Mouse (Mus musculus): ENCODE measurements at regions not wholly inside any gene's neighbourhood (a gene's known extent, or its start where the extent isn't known, plus 50 kb on each side); places are given as distances from the start of the nearest gene placed in this dataset.

DNA sequence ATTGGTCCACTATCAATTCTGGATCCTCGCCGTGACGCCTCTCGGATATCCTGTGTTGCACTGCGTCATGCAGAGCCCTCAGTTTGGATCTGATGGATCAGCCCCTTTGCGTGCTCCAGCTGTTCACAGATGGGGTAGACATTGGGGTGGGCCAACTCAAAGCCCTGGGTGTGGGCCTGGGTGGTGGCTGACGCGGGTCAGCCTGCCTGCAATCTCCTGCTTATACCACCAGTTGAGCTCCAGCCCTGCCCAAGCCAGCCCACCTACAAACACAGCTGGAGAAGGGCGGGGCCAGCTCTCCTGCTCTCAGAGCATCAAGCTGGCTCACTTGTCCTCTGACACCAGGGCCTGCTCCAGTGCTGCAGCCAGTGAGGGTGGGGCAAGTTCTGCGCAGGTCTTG, 73.1 kb downstream of the Rps15a start:
- 66% methylated on average over 10 of the region's 10 CpGs for WGBS

GRCm38 (mm10) chr7:118039862-118040261, 76.1 kb downstream of the Rps15a start:
- no peak overlapping the region for H3K4me3 ChIP-seq (replicated peaks; ENCODE audit: control insufficient read depth, low read depth, low read length)
- H3K4me1 ChIP-seq (ENCODE audit: control insufficient read depth, insufficient read depth, low read length) = no peaks in the 10 kb centered on the region
- no peak overlapping the region for H3K27ac ChIP-seq (ENCODE audit: control insufficient read depth, insufficient read depth, low read depth, low read length, poor library complexity)
- 66% methylated on average over 4 of the region's 4 CpGs for WGBS
- no peak for TF ChIP-seq POLR2A (IDR thresholded peaks at IDR 0.05; ENCODE audit: borderline replicate concordance, control insufficient read depth, low read depth, low read length)
- no peak for TF ChIP-seq CTCF (IDR thresholded peaks at IDR 0.05; ENCODE audit: control insufficient read depth, insufficient read depth, low read length)

More for the DNA sequence above, 73.1 kb downstream of the Rps15a start:
- TF ChIP-seq CTCF (IDR thresholded peaks at IDR 0.05; ENCODE audit: control insufficient read depth, insufficient read depth, low read length) (no peak), POLR2A (IDR thresholded peaks at IDR 0.05; ENCODE audit: borderline replicate concordance, control insufficient read depth, low read depth, low read length) (no peak)
- Histone ChIP-seq H3K4me1 (ENCODE audit: control insufficient read depth, insufficient read depth, low read length) (no peaks in the 10 kb centered on the region), H3K4me3 (replicated peaks; ENCODE audit: control insufficient read depth, low read depth, low read length) (no peak overlapping the region), H3K27ac (ENCODE audit: control insufficient read depth, insufficient read depth, low read depth, low read length, poor library complexity) (no peak overlapping the region)

- H3K27ac ChIP-seq (ENCODE audit: control insufficient read depth, insufficient read depth, low read depth, low read length, poor library complexity) = no peak overlapping the region
- H3K4me1 ChIP-seq (ENCODE audit: control insufficient read depth, insufficient read depth, low read length) = no peaks in the 10 kb centered on the region
- no peak overlapping the region for H3K4me3 ChIP-seq (replicated peaks; ENCODE audit: control insufficient read depth, low read depth, low read length)
- TF ChIP-seq CTCF (IDR thresholded peaks at IDR 0.05; ENCODE audit: control insufficient read depth, insufficient read depth, low read length) (no peak), POLR2A (IDR thresholded peaks at IDR 0.05; ENCODE audit: borderline replicate concordance, control insufficient read depth, low read depth, low read length) (no peak)
- WGBS = 58% methylated on average over 3 of the region's 3 CpGs
These were observed 78.9 kb downstream of the Rps15a start for GRCm38 (mm10) chr7:118037062-118037461.

DNA sequence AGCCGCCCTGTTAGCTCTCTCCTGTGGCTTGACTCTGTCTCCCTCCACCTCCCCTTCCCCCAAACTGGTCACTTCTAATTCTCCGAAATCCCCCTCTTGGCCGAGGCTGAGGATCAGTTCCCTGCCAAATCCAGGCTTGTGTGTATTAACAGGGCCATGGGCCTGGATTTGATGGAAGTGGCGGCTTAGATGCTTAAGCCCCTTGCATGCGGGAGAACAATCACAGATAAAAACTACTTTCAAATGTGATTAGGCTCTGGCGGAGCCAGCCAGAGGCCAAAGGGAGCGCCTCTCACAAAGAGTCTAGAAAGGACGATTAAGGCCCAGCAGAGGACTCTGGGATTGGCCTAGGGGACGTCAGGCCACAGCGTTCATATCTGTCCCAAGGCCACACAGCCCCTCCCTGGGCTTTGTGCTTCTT, 89.9 kb downstream of the Rps15a start:
- no peaks in the 10 kb centered on the region for H3K4me1 ChIP-seq (ENCODE audit: control insufficient read depth, insufficient read depth, low read length)
- no peak overlapping the region for H3K4me3 ChIP-seq (replicated peaks; ENCODE audit: control insufficient read depth, low read depth, low read length)
- TF ChIP-seq POLR2A (IDR thresholded peaks at IDR 0.05; ENCODE audit: borderline replicate concordance, control insufficient read depth, low read depth, low read length) = no peak
- TF ChIP-seq CTCF (IDR thresholded peaks at IDR 0.05; ENCODE audit: control insufficient read depth, insufficient read depth, low read length) = no peak
- H3K27ac ChIP-seq (ENCODE audit: control insufficient read depth, insufficient read depth, low read depth, low read length, poor library complexity) = no peak overlapping the region
- WGBS = 54% methylated on average over 10 of the region's 10 CpGs

GRCm38 (mm10) chr7:118004620-118005019, 111.4 kb downstream of the Rps15a start:
- no peak overlapping the region for H3K27ac ChIP-seq (ENCODE audit: control insufficient read depth, insufficient read depth, low read depth, low read length, poor library complexity)
- H3K4me3 ChIP-seq (replicated peaks; ENCODE audit: control insufficient read depth, low read depth, low read length) = no peak overlapping the region
- TF ChIP-seq CTCF (IDR thresholded peaks at IDR 0.05; ENCODE audit: control insufficient read depth, insufficient read depth, low read length) = no peak
- no peaks in the 10 kb centered on the region for H3K4me1 ChIP-seq (ENCODE audit: control insufficient read depth, insufficient read depth, low read length)
- WGBS = 82% methylated on average over 7 of the region's 7 CpGs

- Histone ChIP-seq H3K4me1 (ENCODE audit: control insufficient read depth, insufficient read depth, low read length) (no peaks in the 10 kb centered on the region), H3K27ac (ENCODE audit: control insufficient read depth, insufficient read depth, low read depth, low read length, poor library complexity) (no peak overlapping the region), H3K4me3 (replicated peaks; ENCODE audit: control insufficient read depth, low read depth, low read length) (no peak overlapping the region)
- WGBS = 61% methylated on average over 3 of the region's 3 CpGs
- TF ChIP-seq CTCF (IDR thresholded peaks at IDR 0.05; ENCODE audit: control insufficient read depth, insufficient read depth, low read length) (no peak), POLR2A (IDR thresholded peaks at IDR 0.05; ENCODE audit: borderline replicate concordance, control insufficient read depth, low read depth, low read length) (no peak)
These were observed 114.1 kb downstream of the Rps15a start for GRCm38 (mm10) chr7:118001881-118002280.

- WGBS = 10% methylated on average over 4 of the region's 4 CpGs
- Histone ChIP-seq H3K4me1 (ENCODE audit: control insufficient read depth, insufficient read depth, low read length) (no peaks in the 10 kb centered on the region), H3K27ac (ENCODE audit: control insufficient read depth, insufficient read depth, low read depth, low read length, poor library complexity) (no peak overlapping the region), H3K4me3 (replicated peaks; ENCODE audit: control insufficient read depth, low read depth, low read length) (no peak overlapping the region)
- no peak for TF ChIP-seq POLR2A (IDR thresholded peaks at IDR 0.05; ENCODE audit: borderline replicate concordance, control insufficient read depth, low read depth, low read length)
These were observed 114.9 kb downstream of the Rps15a start for GRCm38 (mm10) chr7:118001121-118001520.

DNA sequence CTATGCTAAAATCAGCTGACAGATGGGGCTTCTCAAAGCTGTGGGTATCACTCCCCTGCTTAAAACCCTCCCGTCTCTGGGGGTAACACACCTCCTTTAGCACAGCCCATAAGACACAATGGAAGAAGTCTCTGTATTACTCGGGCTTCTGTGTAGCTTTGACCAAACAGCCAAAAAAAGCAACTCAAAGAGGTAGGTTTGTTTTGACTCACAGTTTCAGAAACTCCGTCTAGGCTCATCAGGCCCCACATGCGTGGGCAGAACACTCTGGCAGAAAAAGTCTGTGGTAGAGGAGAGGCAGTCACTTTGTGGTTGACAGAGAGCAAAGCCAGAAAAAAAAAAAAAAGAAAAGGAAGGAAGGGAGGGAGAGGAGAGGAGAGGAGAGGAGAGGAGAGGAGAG, 133.8 kb downstream of the Rps15a start:
- no peak for TF ChIP-seq POLR2A (IDR thresholded peaks at IDR 0.05; ENCODE audit: borderline replicate concordance, control insufficient read depth, low read depth, low read length)
- no peak for TF ChIP-seq CTCF (IDR thresholded peaks at IDR 0.05; ENCODE audit: control insufficient read depth, insufficient read depth, low read length)
- H3K4me3 ChIP-seq (replicated peaks; ENCODE audit: control insufficient read depth, low read depth, low read length) = no peak overlapping the region
- H3K27ac ChIP-seq (ENCODE audit: control insufficient read depth, insufficient read depth, low read depth, low read length, poor library complexity) = no peak overlapping the region
- no peaks in the 10 kb centered on the region for H3K4me1 ChIP-seq (ENCODE audit: control insufficient read depth, insufficient read depth, low read length)
- 59% methylated on average over 4 of the region's 4 CpGs for WGBS

- no peak overlapping the region for H3K4me3 ChIP-seq (replicated peaks; ENCODE audit: control insufficient read depth, low read depth, low read length)
- no peak overlapping the region for H3K27ac ChIP-seq (ENCODE audit: control insufficient read depth, insufficient read depth, low read depth, low read length, poor library complexity)
- TF ChIP-seq CTCF (IDR thresholded peaks at IDR 0.05; ENCODE audit: control insufficient read depth, insufficient read depth, low read length) (no peak), POLR2A (IDR thresholded peaks at IDR 0.05; ENCODE audit: borderline replicate concordance, control insufficient read depth, low read depth, low read length) (no peak)
- H3K4me1 ChIP-seq (ENCODE audit: control insufficient read depth, insufficient read depth, low read length) = no peaks in the 10 kb centered on the region
- 29% methylated on average over 1 of the region's 1 CpGs for WGBS
These were observed 144.8 kb downstream of the Rps15a start for GRCm38 (mm10) chr7:117971176-117971575.

Measured in bone marrow, adult 2 months (tissue).